Mouse (Mus musculus): Measurements from ENCODE around the gene Gja8.

Gja8 gene

DNA sequence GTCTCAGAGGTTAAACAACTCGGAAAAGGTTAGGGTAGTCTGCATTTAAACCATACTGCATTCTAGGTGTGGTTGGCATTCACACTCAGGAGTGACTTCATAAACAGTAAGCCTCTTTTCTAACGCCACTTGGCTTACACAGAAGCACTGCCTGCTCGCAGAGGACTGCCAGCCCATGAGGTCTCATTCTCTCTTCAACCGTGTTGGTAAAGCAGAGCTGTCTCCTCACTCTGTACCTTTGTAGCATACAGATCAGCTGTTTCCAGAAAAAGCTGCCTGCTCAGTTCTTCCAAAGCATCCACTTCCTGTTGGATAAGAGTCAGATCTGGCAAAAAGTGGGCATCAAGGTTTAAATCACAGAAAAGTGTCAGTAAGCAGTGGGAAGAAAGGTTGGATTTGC, 45.4 kb downstream of the Gja8 start:
- DNase-seq (ENCODE audit: extremely low spot score, low spot score), result no peak

DNA sequence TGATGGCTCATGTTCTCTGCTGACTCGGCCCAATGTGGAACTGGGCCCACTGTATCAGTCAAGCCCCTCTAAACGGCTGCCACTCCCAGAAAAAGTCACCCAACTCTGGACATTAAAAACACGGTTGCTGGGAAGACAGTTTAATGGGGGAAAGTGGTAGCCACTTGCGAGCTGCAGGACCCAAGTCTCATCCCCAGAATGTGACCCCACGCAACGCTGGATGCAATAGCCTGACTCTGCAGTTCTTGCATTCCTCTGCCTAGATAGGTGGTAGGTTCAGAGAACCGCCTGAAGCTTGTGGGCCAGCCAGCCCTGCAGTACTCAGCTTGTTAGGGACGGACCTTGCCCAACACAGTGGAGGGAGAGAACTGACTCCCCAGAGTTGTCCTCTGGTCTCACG, 46.3 kb downstream of the Gja8 start:
- no peak for DNase-seq (ENCODE audit: extremely low spot score, low spot score)

DNA sequence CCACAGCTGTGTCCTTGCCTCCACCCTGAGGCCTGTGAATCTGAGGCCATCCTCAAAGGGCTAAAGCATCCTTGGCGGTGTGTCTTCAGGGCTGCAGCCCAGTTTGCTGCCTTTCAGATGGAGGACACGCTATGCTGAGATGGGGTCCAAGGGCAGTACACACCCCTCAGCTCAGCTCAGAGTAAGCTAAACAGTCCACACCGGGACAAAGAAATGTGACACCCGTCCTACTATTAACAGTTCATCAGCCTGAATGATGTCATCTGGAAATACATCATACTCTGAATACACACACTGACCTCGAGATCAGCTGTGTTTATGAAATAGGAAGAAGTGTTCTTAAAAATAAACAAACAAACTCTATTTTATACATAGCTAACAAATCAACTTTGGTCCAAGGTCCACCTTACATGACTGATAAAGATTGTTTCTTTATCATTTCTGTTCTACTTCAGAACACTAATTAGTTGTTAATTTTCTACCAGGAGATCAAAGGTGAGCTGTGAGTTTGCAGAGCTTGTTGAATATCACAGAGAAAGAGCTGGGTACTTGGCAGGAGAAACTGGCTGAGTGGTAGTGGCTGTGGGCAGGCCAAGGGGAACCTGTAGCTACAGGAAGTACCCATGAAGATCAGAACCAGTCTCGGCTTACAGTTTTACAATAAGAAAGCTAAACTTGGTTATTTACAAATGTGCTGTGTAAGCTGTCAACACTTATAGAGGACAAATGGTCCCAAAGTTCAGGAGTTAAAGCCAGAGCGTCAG, 50.8 kb downstream of the Gja8 start:
- DNase-seq (ENCODE audit: extremely low spot score, low spot score), result no peak

GRCm38 (mm10) chr3:96872501-96872900, 53.3 kb downstream of the Gja8 start:
- DNase-seq (ENCODE audit: extremely low spot score, low spot score), result no peak

- no peak for DNase-seq (ENCODE audit: extremely low spot score, low spot score)
Measured at GRCm38 (mm10) chr3:96871070-96871469, 54.8 kb downstream of the Gja8 start.

- DNase-seq (ENCODE audit: extremely low spot score, low spot score), result no peak
Measured at GRCm38 (mm10) chr3:96870270-96870669, 55.5 kb downstream of the Gja8 start.

DNA sequence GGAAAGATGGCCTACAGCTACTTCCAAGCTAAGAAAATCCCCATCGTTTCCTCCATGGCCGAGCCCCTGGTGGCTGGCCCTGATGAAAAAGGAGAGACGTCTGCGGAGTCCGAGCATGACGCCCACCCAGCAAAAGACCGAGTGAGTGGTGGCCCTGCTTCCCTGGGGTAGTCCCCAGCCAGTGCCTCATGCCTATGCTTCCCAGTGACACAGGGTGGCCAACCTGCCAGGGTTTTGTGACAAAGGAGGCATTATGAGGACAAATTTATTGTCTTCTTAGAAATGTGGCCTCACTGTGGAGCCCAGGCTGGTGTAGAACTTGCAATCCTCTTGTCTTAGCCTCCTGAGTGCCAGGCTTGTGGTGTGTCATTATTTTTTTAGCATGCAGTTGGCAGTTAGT, 56.7 kb downstream of the Gja8 start:
- DNase-seq (ENCODE audit: extremely low spot score, low spot score), result no peak

DNA sequence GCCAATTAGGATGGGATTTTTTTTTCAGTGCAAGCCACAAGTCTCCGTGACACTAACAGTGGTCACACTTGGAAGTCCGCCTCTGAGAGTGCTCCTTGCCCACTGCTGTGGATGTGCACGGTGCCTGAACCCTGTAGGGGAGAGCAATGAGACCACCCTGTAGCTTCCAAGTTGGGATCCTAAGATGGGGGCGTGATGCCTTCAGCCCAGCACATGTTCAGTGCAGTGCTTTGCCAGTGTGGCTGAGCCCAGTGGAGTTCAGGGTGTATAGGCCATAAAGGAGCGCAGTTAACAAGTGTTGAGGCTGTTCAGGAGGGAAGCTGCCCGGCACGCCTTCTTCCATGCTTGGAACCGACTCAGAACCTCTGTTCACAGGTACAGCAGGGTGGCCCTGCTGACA, 57.3 kb downstream of the Gja8 start:
- DNase-seq (ENCODE audit: extremely low spot score, low spot score), result no peak

DNA sequence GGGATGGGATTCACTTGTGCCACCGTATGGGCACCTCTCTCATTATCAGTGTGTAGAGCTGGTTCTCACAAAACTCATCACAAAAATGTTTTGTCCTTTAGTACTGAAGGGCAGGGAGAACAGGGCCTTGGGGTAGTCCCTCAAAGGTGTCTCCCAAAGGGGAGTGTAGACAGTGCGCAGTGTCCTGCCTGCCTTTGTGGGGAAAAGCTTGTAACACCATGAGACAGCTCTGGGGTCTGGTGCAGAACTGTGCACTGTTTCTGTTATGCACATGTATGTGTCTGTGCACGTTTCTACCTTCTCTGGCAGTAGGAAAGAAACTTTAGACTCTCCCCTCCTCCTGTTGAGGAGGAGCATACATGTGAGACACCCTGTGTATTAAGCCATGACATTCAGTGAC, 58.0 kb downstream of the Gja8 start:
- no peak for DNase-seq (ENCODE audit: extremely low spot score, low spot score)
